Mouse (Mus musculus) liver, adult 2 months (tissue): ENCODE measurements at regions not wholly inside any gene's neighbourhood (a gene's known extent, or its start where the extent isn't known, plus 50 kb on each side); places are given as distances from the start of the nearest gene placed in this dataset.

Source experiments
- CTCF ChIP-seq: fragments of 200-500 bp; IDR thresholded peaks from 2 replicates; pipeline ENCODE4 v1.5.1; 2011; ENCODE audit warnings: low read depth, low read length, control low read depth
- POLR2A ChIP-seq: fragments of 200-500 bp; IDR thresholded peaks from 2 replicates; pipeline ENCODE4 v1.6.1; 2011; ENCODE audit warnings: low read length, control low read depth; ENCODE audit not compliant: insufficient read depth; ENCODE audit errors: extremely low read depth

DNA sequence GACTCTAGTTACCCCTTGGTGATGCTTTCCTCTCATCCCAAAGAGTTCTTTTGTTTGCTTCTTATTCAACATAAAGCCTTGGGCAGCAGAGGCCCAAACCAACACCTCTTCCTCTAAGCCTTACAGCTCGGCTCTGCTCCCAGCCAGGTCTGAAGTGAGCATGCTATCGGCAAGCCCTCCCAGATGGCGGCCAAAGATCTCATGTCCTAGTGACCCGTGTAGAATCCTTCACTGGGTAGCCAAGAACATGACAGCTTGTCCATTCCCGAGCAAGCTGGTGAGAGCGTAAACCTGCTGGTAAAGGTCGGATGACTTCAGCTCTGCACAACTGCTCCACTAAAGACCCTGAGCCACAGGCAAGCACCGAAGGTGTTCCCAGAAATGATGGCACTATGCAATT, 568.4 kb downstream of the Tmem132b start:
- TF ChIP-seq CTCF (no peak), POLR2A (no peak)
